Mouse (Mus musculus) layer of hippocampus, postnatal 36 days (tissue): ENCODE results near the gene Foxc1. TPM values are rescaled to one million over a fixed set of nuclear protein-coding genes. Genes with fewer than 3 reads are reported as not detected.

Experiments
- DNase-seq, 2 experiments: peaks; one replicate each; pipeline ENCODE4 v3.0.0; 2022
- total RNA-seq, 2 experiments: library from RNA; stranded (reverse); gene quantifications; 2 replicates each; pipeline ENCODE4 v1.2.3; 2021

Foxc1 gene
- total RNA-seq, 2 experiments from 2014 or later = 3.3 to 4.6 TPM

GRCm38 (mm10) chr13:31806890-31807735, 680 bp downstream of the Foxc1 start:
- DNase-seq = no peak

GRCm38 (mm10) chr13:31807736-31808115, 1.3 kb downstream of the Foxc1 start:
- DNase-seq = no peak

GRCm38 (mm10) chr13:31808116-31808803, 1.8 kb downstream of the Foxc1 start:
- no peak for DNase-seq

- no peak for DNase-seq
These were observed 2.5 kb downstream of the Foxc1 start for GRCm38 (mm10) chr13:31808804-31809420.

GRCm38 (mm10) chr13:31809701-31810100, 3.3 kb downstream of the Foxc1 start:
- DNase-seq = no peak

- no peak for DNase-seq
These were observed 3.9 kb downstream of the Foxc1 start for GRCm38 (mm10) chr13:31810375-31810692.

GRCm38 (mm10) chr13:31810693-31811541, 4.5 kb downstream of the Foxc1 start:
- DNase-seq = no peak

GRCm38 (mm10) chr13:31811542-31812021, 5.1 kb downstream of the Foxc1 start:
- DNase-seq = no peak

- no peak for DNase-seq
These were observed 6.3 kb downstream of the Foxc1 start for GRCm38 (mm10) chr13:31812701-31813100.

- DNase-seq = no peak
These were observed 9.1 kb downstream of the Foxc1 start for GRCm38 (mm10) chr13:31815383-31816003.

- DNase-seq = no peak
These were observed 11.9 kb downstream of the Foxc1 start for GRCm38 (mm10) chr13:31818337-31818736.

- DNase-seq = no peak
These were observed 13.4 kb downstream of the Foxc1 start for GRCm38 (mm10) chr13:31819664-31820405.

- DNase-seq = no peak
These were observed 14.2 kb downstream of the Foxc1 start for GRCm38 (mm10) chr13:31820587-31821017.

- no peak for DNase-seq
These were observed 14.6 kb downstream of the Foxc1 start for GRCm38 (mm10) chr13:31821050-31821449.

- no peak for DNase-seq
These were observed 16.9 kb downstream of the Foxc1 start for GRCm38 (mm10) chr13:31823316-31823715.

GRCm38 (mm10) chr13:31825180-31825579, 18.7 kb downstream of the Foxc1 start:
- DNase-seq = no peak

- no peak for DNase-seq
These were observed 20.7 kb downstream of the Foxc1 start for GRCm38 (mm10) chr13:31827160-31827559.

- DNase-seq = no peak
These were observed 21.4 kb downstream of the Foxc1 start for GRCm38 (mm10) chr13:31827820-31828332.

- DNase-seq = no peak
These were observed 22.0 kb downstream of the Foxc1 start for GRCm38 (mm10) chr13:31828446-31828845.

GRCm38 (mm10) chr13:31830332-31830731, 23.9 kb downstream of the Foxc1 start:
- no peak for DNase-seq

GRCm38 (mm10) chr13:31835802-31836201, 29.4 kb downstream of the Foxc1 start:
- DNase-seq = no peak
